Mouse (Mus musculus): ENCODE results near the gene Gm9817. TPM values are rescaled to one million over a fixed set of nuclear protein-coding genes. Genes with fewer than 3 reads are reported as not detected.
A peak's percentile ranks its signal among the peaks of the same experiment; 100 is the strongest.
"Not testable (repeated sequence)": the region's sequence is repeated elsewhere in the genome, so short reads cannot be mapped to it uniquely, and the experiment has no call there.

The Gm9817 gene
- total RNA-seq (2017) = 0.11 to 0.39 TPM in 2 of 3 replicates, not detected in the other

- not testable (repeated sequence) for ATAC-seq (replicated peaks; ENCODE audit: insufficient number of reproducible peaks, low FRiP score, low TSS enrichment, poor library complexity, severe bottlenecking)
Measured at GRCm38 (mm10) chr13:45078392-45078791, at the start of gene Gm9817. Gene Gm9817 (plus strand): TSS chr13:45078692.

- ATAC-seq (replicated peaks; ENCODE audit: insufficient number of reproducible peaks, low FRiP score, low TSS enrichment, poor library complexity, severe bottlenecking) = no peak
Measured at GRCm38 (mm10) chr13:45029791-45030190, 48.7 kb upstream of the Gm9817 start.

DNA sequence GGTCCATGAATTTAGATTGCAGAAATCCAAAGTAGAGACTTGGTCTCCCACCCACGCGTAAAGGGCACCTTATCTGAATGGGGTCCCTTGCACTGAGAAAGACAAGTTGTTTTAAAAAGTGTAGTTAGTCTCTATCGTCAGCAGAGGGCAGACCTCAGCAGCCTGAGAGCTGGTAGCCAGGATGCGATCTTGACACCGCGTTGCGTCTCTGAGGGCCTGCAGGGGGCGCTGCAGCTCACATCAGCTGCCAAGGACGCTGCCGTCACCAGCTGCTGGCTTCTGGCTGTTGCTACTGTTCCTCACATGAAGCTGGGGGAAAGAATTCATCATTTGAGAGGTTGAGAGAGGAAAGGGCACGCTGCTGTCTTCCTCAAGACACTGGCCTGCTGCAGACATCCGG is 47.7 kb upstream of the Gm9817 start:
- peak; percentile 100 for ATAC-seq (replicated peaks; ENCODE audit: insufficient number of reproducible peaks, low FRiP score, low TSS enrichment, poor library complexity, severe bottlenecking)

DNA sequence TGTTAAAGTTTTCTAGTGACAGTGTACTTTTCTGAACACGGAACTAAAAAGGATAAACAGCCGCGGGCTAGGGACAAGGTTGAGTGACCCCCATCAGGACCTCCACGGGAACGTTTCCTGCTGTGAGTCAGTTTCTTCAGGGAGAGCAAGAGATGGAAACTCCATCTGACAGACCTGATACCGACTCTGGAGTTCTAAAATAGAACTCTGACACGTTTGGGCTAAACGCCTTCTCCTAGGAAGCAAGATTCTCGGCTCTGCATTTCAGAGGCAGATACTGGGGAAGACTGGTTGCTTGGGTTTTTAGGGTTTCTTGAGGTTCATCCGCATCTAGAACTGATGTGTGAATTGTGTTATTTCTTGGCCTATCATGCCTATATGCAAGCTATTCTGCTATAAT is 47.2 kb upstream of the Gm9817 start:
- ATAC-seq (replicated peaks; ENCODE audit: insufficient number of reproducible peaks, low FRiP score, low TSS enrichment, poor library complexity, severe bottlenecking) = no peak

DNA sequence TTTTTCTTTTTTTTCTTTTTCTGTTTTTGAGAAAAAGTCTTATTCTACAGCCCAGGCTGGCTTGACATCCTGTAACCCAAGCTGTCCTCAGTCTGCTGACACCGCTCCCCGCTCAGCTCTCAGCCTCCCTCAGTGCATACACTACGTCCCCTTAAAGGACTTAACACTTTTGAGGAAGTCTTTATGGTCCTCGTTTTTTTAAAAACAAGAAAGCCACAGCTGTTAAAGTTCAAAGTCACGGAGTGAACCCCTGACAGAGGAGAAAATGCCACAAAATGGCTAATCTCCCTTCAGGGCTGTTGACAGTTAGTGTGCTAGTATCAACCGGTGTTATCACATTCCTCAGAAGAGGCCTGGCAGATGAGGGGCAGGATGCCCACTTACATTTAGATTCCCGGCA is 46.7 kb upstream of the Gm9817 start:
- ATAC-seq (replicated peaks; ENCODE audit: insufficient number of reproducible peaks, low FRiP score, low TSS enrichment, poor library complexity, severe bottlenecking) = no peak

DNA sequence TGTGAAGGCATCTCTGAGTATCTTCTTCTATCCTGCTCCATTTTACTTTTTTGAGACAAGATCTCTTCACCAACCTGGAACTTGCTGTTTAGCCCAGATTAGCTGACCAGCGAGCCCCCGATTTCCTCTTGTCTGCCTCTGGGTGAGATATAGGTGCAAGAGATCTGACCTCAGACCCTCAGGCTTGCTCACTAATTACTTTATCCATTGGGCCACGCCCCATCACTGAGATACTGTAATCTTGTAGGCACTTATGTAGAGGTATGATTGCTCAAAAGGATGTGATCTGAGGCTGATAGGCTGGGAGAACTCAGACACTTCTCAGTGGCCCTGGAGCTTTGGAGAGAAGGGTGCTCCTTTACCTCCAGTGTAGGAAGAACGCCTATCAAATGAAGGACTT is 46.0 kb upstream of the Gm9817 start:
- no peak for ATAC-seq (replicated peaks; ENCODE audit: insufficient number of reproducible peaks, low FRiP score, low TSS enrichment, poor library complexity, severe bottlenecking)

GRCm38 (mm10) chr13:45033360-45033759 is 45.1 kb upstream of the Gm9817 start:
- ATAC-seq (replicated peaks; ENCODE audit: insufficient number of reproducible peaks, low FRiP score, low TSS enrichment, poor library complexity, severe bottlenecking) = no peak

DNA sequence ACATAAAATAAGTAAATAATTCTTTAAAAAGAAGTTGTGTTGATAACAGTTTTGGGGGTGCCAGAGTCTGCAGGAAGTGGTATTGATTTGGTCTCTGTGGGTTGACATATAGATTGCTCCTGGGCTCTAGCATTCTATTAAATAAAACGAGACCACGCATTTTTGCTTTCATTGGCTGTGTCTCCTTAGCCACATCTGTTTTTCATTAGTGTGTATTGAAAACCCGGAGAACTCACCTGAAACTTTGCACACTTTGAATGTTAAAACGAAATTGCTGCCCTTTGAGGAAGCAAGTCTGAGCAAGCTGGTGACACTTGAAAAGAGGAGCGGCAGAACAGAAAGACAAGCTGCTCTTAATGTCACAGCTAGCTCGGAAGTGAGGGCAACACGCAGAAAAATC is 43.7 kb upstream of the Gm9817 start:
- ATAC-seq (replicated peaks; ENCODE audit: insufficient number of reproducible peaks, low FRiP score, low TSS enrichment, poor library complexity, severe bottlenecking) = no peak

DNA sequence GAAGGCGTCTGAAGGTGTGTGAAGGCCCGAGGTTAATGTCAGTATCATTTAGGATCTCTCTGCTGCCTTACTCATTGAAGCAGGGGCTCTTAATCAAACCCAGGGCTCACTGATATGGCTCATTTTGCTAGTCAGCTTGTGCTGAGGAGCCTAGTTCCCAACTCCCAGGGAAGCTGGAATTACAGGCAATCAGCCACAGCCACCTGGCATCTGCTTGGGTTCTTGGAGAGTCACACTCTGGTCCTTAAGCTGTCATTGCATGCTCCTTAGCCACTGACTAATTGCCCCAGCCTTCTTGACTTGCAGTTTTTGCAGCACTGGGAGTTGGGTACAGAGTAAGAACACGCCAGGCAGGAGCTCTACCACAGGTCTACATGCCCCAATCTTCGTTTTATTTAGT is 42.1 kb upstream of the Gm9817 start:
- no peak for ATAC-seq (replicated peaks; ENCODE audit: insufficient number of reproducible peaks, low FRiP score, low TSS enrichment, poor library complexity, severe bottlenecking)

DNA sequence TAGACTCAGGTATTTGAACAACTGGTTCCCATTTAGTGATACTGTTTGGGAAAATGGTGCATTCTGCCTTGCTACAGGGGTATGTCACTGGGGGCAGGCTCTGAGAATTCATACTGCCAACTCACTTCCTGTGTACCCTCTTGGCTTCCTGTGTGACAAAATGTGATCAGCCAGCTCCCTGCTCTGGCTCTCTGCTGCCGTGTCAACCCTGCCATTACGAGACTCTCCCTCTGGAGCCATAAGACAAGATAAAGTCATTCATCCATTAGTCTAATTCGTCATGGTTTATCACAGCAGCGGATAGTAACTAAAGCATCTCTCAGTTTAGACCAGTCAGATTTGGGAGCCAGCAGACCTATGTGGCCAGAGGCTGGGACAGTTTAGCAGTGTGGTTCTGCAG is 38.3 kb upstream of the Gm9817 start:
- no peak for ATAC-seq (replicated peaks; ENCODE audit: insufficient number of reproducible peaks, low FRiP score, low TSS enrichment, poor library complexity, severe bottlenecking)

GRCm38 (mm10) chr13:45040741-45041140 is 37.8 kb upstream of the Gm9817 start:
- no peak for ATAC-seq (replicated peaks; ENCODE audit: insufficient number of reproducible peaks, low FRiP score, low TSS enrichment, poor library complexity, severe bottlenecking)

- ATAC-seq (replicated peaks; ENCODE audit: insufficient number of reproducible peaks, low FRiP score, low TSS enrichment, poor library complexity, severe bottlenecking) = no peak
Measured at GRCm38 (mm10) chr13:45043466-45043865, 35.0 kb upstream of the Gm9817 start.

DNA sequence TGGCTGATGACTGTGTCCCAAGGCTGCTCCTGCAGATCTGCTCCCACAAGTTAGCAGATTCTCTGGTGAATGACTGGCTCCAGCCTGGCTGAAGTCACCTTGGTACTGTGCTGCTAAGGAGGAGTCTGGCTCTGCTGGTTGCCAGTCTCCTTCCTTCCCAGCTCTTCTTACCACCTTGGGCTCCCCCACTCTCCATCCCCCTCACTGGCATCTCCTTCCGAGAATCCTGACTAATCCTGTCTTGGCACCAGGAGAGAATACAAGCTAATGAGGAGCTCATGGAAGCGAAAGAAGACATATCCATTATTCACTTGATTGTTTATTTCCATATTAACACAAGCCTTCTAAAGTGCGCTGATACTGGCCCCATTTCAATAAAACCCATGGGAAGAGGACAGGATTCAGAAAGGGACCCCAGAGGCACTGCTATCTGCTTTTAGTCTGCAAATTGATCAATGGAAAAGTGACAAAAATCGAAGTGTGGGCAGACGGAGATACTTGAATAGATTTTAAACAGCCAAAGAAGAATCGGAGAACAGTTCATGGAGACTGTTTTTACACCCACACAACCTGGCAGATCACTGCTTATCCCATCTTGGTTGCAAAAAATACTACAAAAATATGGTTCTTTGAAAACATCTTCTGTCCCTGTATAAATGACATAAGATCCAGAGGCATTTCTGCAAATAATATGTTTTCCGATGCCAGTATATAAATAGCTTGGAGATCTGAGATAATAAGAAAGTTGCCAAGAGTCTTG is 29.1 kb upstream of the Gm9817 start:
- no peak for ATAC-seq (replicated peaks; ENCODE audit: insufficient number of reproducible peaks, low FRiP score, low TSS enrichment, poor library complexity, severe bottlenecking)

- no peak for ATAC-seq (replicated peaks; ENCODE audit: insufficient number of reproducible peaks, low FRiP score, low TSS enrichment, poor library complexity, severe bottlenecking)
Measured at GRCm38 (mm10) chr13:45052805-45053204, 25.7 kb upstream of the Gm9817 start.

GRCm38 (mm10) chr13:45053843-45054242 is 24.6 kb upstream of the Gm9817 start:
- ATAC-seq (replicated peaks; ENCODE audit: insufficient number of reproducible peaks, low FRiP score, low TSS enrichment, poor library complexity, severe bottlenecking) = no peak

DNA sequence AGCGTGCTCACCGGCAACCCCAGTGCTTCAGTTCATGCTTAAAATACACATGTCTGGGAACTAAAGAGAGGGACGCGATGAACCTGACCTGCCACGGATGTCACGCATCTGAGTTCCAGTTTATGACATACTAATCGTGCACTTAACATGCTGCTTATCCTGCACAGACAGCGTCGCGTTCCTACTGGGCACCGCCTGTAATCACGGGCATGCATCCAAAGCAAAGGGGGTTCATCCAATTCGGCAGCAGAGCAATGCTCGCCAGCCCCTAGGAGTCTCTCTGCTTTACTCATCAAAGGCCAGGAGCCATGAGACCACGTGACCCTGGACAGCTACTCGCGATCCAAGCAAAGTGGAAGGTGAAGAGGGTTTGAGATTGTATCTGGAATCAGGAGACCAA is 19.3 kb upstream of the Gm9817 start:
- ATAC-seq (replicated peaks; ENCODE audit: insufficient number of reproducible peaks, low FRiP score, low TSS enrichment, poor library complexity, severe bottlenecking) = no peak

GRCm38 (mm10) chr13:45063146-45063545 is 15.3 kb upstream of the Gm9817 start:
- ATAC-seq (replicated peaks; ENCODE audit: insufficient number of reproducible peaks, low FRiP score, low TSS enrichment, poor library complexity, severe bottlenecking) = no peak

DNA sequence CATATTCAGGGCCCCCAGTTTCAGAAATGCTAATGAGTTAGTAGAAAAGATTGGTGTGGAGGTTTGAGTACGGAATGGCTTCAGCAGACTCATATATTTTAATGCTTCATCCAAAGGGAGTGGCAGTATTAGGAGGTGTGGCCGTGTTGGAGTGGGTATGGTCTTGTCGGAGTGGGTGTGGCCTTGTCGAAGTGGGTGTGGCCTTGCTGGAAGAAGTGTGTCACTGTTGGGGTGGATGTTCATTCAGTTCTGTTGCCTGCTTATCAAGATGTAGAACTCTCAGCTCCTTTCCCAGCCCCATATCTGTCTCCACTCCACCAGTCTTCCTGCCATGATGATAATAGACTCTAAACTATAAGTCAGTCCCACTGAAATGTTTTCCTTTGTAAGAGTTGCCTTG is 13.5 kb upstream of the Gm9817 start:
- ATAC-seq (replicated peaks; ENCODE audit: insufficient number of reproducible peaks, low FRiP score, low TSS enrichment, poor library complexity, severe bottlenecking) = no peak

- no peak for ATAC-seq (replicated peaks; ENCODE audit: insufficient number of reproducible peaks, low FRiP score, low TSS enrichment, poor library complexity, severe bottlenecking)
Measured at GRCm38 (mm10) chr13:45070366-45070765, 8.1 kb upstream of the Gm9817 start.

GRCm38 (mm10) chr13:45075012-45075411 is 3.5 kb upstream of the Gm9817 start:
- ATAC-seq (replicated peaks; ENCODE audit: insufficient number of reproducible peaks, low FRiP score, low TSS enrichment, poor library complexity, severe bottlenecking) = no peak

DNA sequence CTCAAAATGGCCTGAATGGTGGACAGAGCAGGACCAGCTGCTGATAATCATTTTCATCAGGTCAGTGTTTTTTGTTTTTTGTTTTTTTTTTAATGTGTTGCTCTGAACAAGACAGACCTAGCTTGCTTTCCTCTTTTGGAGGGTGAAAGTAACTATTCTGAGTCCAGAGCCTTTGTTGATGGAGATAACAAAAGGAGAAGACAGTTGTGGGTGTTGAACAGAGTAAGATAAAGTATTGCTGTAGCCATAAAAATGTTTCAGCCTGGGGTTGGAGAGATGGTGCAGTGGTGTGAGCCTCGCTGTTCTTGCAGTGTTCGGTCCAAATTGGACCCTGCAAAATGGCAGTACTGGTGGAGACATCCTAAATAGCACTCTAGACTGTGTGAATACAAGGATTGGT is 2.8 kb upstream of the Gm9817 start:
- ATAC-seq (replicated peaks; ENCODE audit: insufficient number of reproducible peaks, low FRiP score, low TSS enrichment, poor library complexity, severe bottlenecking) = no peak
